Comparison of ENCODE assay signal across 8 mouse cellular contexts in the genomic region with DNA sequence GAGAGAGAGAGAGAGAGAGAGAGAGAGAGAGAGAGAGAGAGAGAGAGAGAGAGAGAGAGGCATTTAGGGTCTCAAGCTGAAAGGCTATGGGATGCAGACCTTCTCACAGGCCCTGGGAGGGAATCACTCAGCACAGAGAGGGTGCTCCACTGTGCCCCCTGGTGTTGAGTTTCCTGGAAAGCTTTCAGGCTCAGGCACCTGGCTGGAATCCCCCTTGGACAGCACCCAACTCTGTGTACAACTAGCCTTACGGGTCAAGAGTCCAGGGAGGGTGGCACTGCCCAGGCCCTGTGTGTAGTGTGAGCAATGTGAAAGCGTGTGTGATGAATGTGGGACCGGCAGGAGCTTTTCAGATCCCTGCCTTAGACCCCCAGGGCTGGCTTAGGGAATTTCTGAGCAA. TPM values are rescaled to one million over a fixed set of nuclear protein-coding genes. Genes with fewer than 3 reads are reported as not detected.
A peak's percentile ranks its signal among the peaks of the same experiment; 100 is the strongest.
DNase-seq lines count a peak whose midpoint lies in the region; ATAC-seq lines count a peak whose summit lies in the region.

No protein-coding gene starts in this region.

- H3K4me3 ChIP-seq in hindbrain, embryonic 15.5 days = no peak overlapping the region
- no peak overlapping the region for H3K4me3 ChIP-seq in hindbrain, embryonic 14.5 days (replicated peaks; ENCODE audit: low read length)
- no peak overlapping the region for H3K4me3 ChIP-seq in midbrain, embryonic 14.5 days (replicated peaks; ENCODE audit: low read depth, low read length)
- no peak overlapping the region for H3K4me3 ChIP-seq in forebrain, embryonic 12.5 days (replicated peaks)

- H3K9me3 ChIP-seq in hindbrain, embryonic 15.5 days = no peaks in the 10 kb centered on the region
- no peaks in the 10 kb centered on the region for H3K9me3 ChIP-seq in hindbrain, embryonic 14.5 days (ENCODE audit: control insufficient read depth, low read length)
- H3K9me3 ChIP-seq in midbrain, embryonic 14.5 days (ENCODE audit: control insufficient read depth, low read length) = no peaks in the 10 kb centered on the region
- no peaks in the 10 kb centered on the region for H3K9me3 ChIP-seq in forebrain, embryonic 12.5 days

- no peaks in the 10 kb centered on the region for H3K36me3 ChIP-seq in hindbrain, embryonic 15.5 days
- no peaks in the 10 kb centered on the region for H3K36me3 ChIP-seq in hindbrain, embryonic 14.5 days (replicated peaks; ENCODE audit: control insufficient read depth, insufficient read depth)
- H3K36me3 ChIP-seq in midbrain, embryonic 14.5 days (ENCODE audit: control insufficient read depth, insufficient read depth, low read length) = no peaks in the 10 kb centered on the region
- H3K36me3 ChIP-seq in forebrain, embryonic 12.5 days (replicated peaks) = no peaks in the 10 kb centered on the region

- no peak for ATAC-seq in hindbrain, embryonic 15.5 days (ENCODE audit: low FRiP score, low read depth)
- no peak for ATAC-seq in hindbrain, embryonic 14.5 days (ENCODE audit: low FRiP score)
- ATAC-seq in midbrain, embryonic 14.5 days (ENCODE audit: low FRiP score, low TSS enrichment) = no peak
- no peak for ATAC-seq in megakaryocyte-erythroid progenitor cell, adult 5-6 weeks (replicated peaks; ENCODE audit: low FRiP score, low TSS enrichment, poor library complexity, severe bottlenecking)
- no peak for ATAC-seq in forebrain, embryonic 12.5 days (ENCODE audit: low FRiP score)

- no peak for DNase-seq in hindbrain, embryonic 14.5 days (ENCODE audit: low spot score)
- DNase-seq in R1 (ENCODE audit: low read depth, low spot score) = peak; percentile 52
- DNase-seq in kidney, adult 8-10 months = peak; percentile 78 to 87
- peak; percentile 58 for DNase-seq in midbrain, embryonic 14.5 days
- no peak for DNase-seq in gastrocnemius, postnatal 4 days (ENCODE audit: low spot score in 2 of 2)

- WGBS in hindbrain, embryonic 15.5 days = 45% methylated on average over 3 of the region's 3 CpGs
- WGBS in hindbrain, embryonic 14.5 days = 57% methylated on average over 3 of the region's 3 CpGs
- WGBS in midbrain, embryonic 14.5 days = 65% methylated on average over 3 of the region's 3 CpGs
- 56% methylated on average over 3 of the region's 3 CpGs for WGBS in forebrain, embryonic 12.5 days

- H3K27me3 ChIP-seq in hindbrain, embryonic 15.5 days = no peaks in the 10 kb centered on the region
- H3K27me3 ChIP-seq in hindbrain, embryonic 14.5 days (ENCODE audit: control insufficient read depth, insufficient read depth, low read length) = no peaks in the 10 kb centered on the region
- H3K27me3 ChIP-seq in midbrain, embryonic 14.5 days (ENCODE audit: control insufficient read depth, insufficient read depth, low read length) = no peaks in the 10 kb centered on the region
- no peaks in the 10 kb centered on the region for H3K27me3 ChIP-seq in forebrain, embryonic 12.5 days

- H3K9ac ChIP-seq in hindbrain, embryonic 15.5 days = no peak overlapping the region
- H3K9ac ChIP-seq in hindbrain, embryonic 14.5 days = no peak overlapping the region
- H3K9ac ChIP-seq in midbrain, embryonic 14.5 days (replicated peaks; ENCODE audit: low read length) = no peak overlapping the region
- H3K9ac ChIP-seq in forebrain, embryonic 12.5 days = no peak overlapping the region

- H3K4me1 ChIP-seq in hindbrain, embryonic 15.5 days (replicated peaks) = peaks cover 24% of the 10 kb centered on the region
- peaks cover 6% of the 10 kb centered on the region; the same call in 1 of the 2 replicates for H3K4me1 ChIP-seq in hindbrain, embryonic 14.5 days (replicated peaks; ENCODE audit: control insufficient read depth, insufficient read depth, low read length)
- H3K4me1 ChIP-seq in midbrain, embryonic 14.5 days (ENCODE audit: control insufficient read depth, insufficient read depth, low read length) = no peaks in the 10 kb centered on the region
- peaks cover 21% of the 10 kb centered on the region; the same call in 1 of the 2 replicates for H3K4me1 ChIP-seq in forebrain, embryonic 12.5 days

- no peak overlapping the region for H3K4me2 ChIP-seq in hindbrain, embryonic 15.5 days
- H3K4me2 ChIP-seq in hindbrain, embryonic 14.5 days (replicated peaks) = no peak overlapping the region
- no peak overlapping the region for H3K4me2 ChIP-seq in midbrain, embryonic 14.5 days (ENCODE audit: low read length)
- H3K4me2 ChIP-seq in forebrain, embryonic 12.5 days = no peak overlapping the region

- peak overlapping the region; percentile 44; the same call in 1 of the 2 replicates for H3K27ac ChIP-seq in hindbrain, embryonic 15.5 days (replicated peaks)
- H3K27ac ChIP-seq in hindbrain, embryonic 14.5 days = no peak overlapping the region
- H3K27ac ChIP-seq in midbrain, embryonic 14.5 days (replicated peaks; ENCODE audit: low read depth, low read length) = no peak overlapping the region
- H3K27ac ChIP-seq in forebrain, embryonic 12.5 days = no peak overlapping the region

RNA-seq across cellular contexts. Expression of a gene that starts 4.1 kb away (rescaled TPM):
- 0.56 and 0.62 TPM in 2 replicates for polyA plus RNA-seq in hindbrain, embryonic 15.5 days (2015; fragmentation: Nextera tagmentation; extraction: Ambion mirVana)
- 0.31 and 0.32 TPM in 2 replicates for polyA plus RNA-seq in hindbrain, embryonic 14.5 days (2014; fragmentation: Nextera tagmentation; extraction: Ambion mirVana)
- 0.29 and 0.43 TPM in 2 replicates for polyA plus RNA-seq in midbrain, embryonic 14.5 days (2014; fragmentation: Nextera tagmentation; extraction: Ambion mirVana)
- 0.63 and 0.82 TPM in 2 replicates for total RNA-seq in megakaryocyte-erythroid progenitor cell, adult 5-6 weeks (2014; fragmentation: Nextera tagmentation)
- not detected in 2 replicates for total RNA-seq in megakaryocyte-erythroid progenitor cell, adult 5-6 weeks (2017)
- polyA plus RNA-seq in forebrain, embryonic 12.5 days (2016; fragmentation: Nextera tagmentation; extraction: Ambion mirVana) = 0.45 and 0.74 TPM in 2 replicates
- under 1 TPM; 0.32 to 0.36 TPM for total RNA-seq in gastrocnemius, postnatal 4 days (2021)

RNA-seq across cellular contexts. Expression of a gene that starts 21.9 kb away (rescaled TPM):
- 16.6 and 19.3 TPM in 2 replicates for polyA plus RNA-seq in hindbrain, embryonic 15.5 days (2015; fragmentation: Nextera tagmentation; extraction: Ambion mirVana)
- 20.0 and 24.3 TPM in 2 replicates for polyA plus RNA-seq in hindbrain, embryonic 14.5 days (2014; fragmentation: Nextera tagmentation; extraction: Ambion mirVana)
- 20.3 and 21.0 TPM in 2 replicates for polyA plus RNA-seq in midbrain, embryonic 14.5 days (2014; fragmentation: Nextera tagmentation; extraction: Ambion mirVana)
- 2.3 and 6.1 TPM in 2 replicates for total RNA-seq in megakaryocyte-erythroid progenitor cell, adult 5-6 weeks (2014; fragmentation: Nextera tagmentation)
- 1.9 and 10.8 TPM in 2 replicates for total RNA-seq in megakaryocyte-erythroid progenitor cell, adult 5-6 weeks (2017)
- 18.9 and 19.4 TPM in 2 replicates for polyA plus RNA-seq in forebrain, embryonic 12.5 days (2016; fragmentation: Nextera tagmentation; extraction: Ambion mirVana)
- total RNA-seq in gastrocnemius, postnatal 4 days (2021) = 1 to 10 TPM; 7.0 to 7.1 TPM

RNA-seq across cellular contexts. Expression of a gene that starts 36.9 kb away (rescaled TPM):
- polyA plus RNA-seq in hindbrain, embryonic 15.5 days (2015; fragmentation: Nextera tagmentation; extraction: Ambion mirVana) = 22.9 and 26.5 TPM in 2 replicates
- polyA plus RNA-seq in hindbrain, embryonic 14.5 days (2014; fragmentation: Nextera tagmentation; extraction: Ambion mirVana) = 16.7 and 18.0 TPM in 2 replicates
- polyA plus RNA-seq in midbrain, embryonic 14.5 days (2014; fragmentation: Nextera tagmentation; extraction: Ambion mirVana) = 9.8 and 9.9 TPM in 2 replicates
- total RNA-seq in megakaryocyte-erythroid progenitor cell, adult 5-6 weeks (2014; fragmentation: Nextera tagmentation) = 7.5 and 8.3 TPM in 2 replicates
- 5.6 and 5.9 TPM in 2 replicates for total RNA-seq in megakaryocyte-erythroid progenitor cell, adult 5-6 weeks (2017)
- polyA plus RNA-seq in forebrain, embryonic 12.5 days (2016; fragmentation: Nextera tagmentation; extraction: Ambion mirVana) = 8.3 and 9.3 TPM in 2 replicates
- 1 to 10 TPM; 6.8 to 8.6 TPM for total RNA-seq in gastrocnemius, postnatal 4 days (2021)

RNA-seq across cellular contexts. Expression of a gene that starts 58.1 kb away (rescaled TPM):
- 0.31 and 0.45 TPM in 2 replicates for polyA plus RNA-seq in hindbrain, embryonic 15.5 days (2015; fragmentation: Nextera tagmentation; extraction: Ambion mirVana)
- polyA plus RNA-seq in hindbrain, embryonic 14.5 days (2014; fragmentation: Nextera tagmentation; extraction: Ambion mirVana) = 0.25 and 0.31 TPM in 2 replicates
- polyA plus RNA-seq in midbrain, embryonic 14.5 days (2014; fragmentation: Nextera tagmentation; extraction: Ambion mirVana) = 0.12 and 0.32 TPM in 2 replicates
- not detected in 2 replicates for total RNA-seq in megakaryocyte-erythroid progenitor cell, adult 5-6 weeks (2014; fragmentation: Nextera tagmentation)
- not detected in 2 replicates for total RNA-seq in megakaryocyte-erythroid progenitor cell, adult 5-6 weeks (2017)
- 0.13 and 0.15 TPM in 2 replicates for polyA plus RNA-seq in forebrain, embryonic 12.5 days (2016; fragmentation: Nextera tagmentation; extraction: Ambion mirVana)
- total RNA-seq in gastrocnemius, postnatal 4 days (2021) = not detected

Comparison
In these comparisons a context has a peak if more than half of its experiments do, and no peak if none do; other contexts are left out.
1. DNase-seq: peak in R1 (single experiment), kidney, adult 8-10 months (2 of 2) and midbrain, embryonic 14.5 days (single experiment); none in hindbrain, embryonic 14.5 days (single experiment) and gastrocnemius, postnatal 4 days (0 of 2).